Mouse (Mus musculus): Measurements from ENCODE around the gene Sorl1. TPM values are rescaled to one million over a fixed set of nuclear protein-coding genes. Genes with fewer than 3 reads are reported as not detected.

The Sorl1 gene
- polyA plus RNA-seq, 1 experiment = 58.1 TPM

- 90% methylated on average over 29 of the region's 29 CpGs for WGBS
- H3K36me3 ChIP-seq (ENCODE audit: control insufficient read depth, insufficient read depth, low read length) = no peaks in the 10 kb centered on the region
- no peaks in the 10 kb centered on the region for H3K27me3 ChIP-seq (replicated peaks; ENCODE audit: control insufficient read depth, insufficient read depth, low read length)
- DNase-seq = no peak
- TF ChIP-seq CTCF (conservative IDR thresholded peaks at IDR 0.05; ENCODE audit: insufficient read depth, insufficient read length, low read depth, low read length) (no peak), POLR2A (IDR thresholded peaks at IDR 0.05; ENCODE audit: low read depth, low read length) (no peak)
- no peak overlapping the region for H3K4me3 ChIP-seq (ENCODE audit: insufficient read depth, low read depth, low read length)
- H3K4me1 ChIP-seq (ENCODE audit: control insufficient read depth, insufficient read depth, low read length) = peaks cover 2% of the 10 kb centered on the region; the same call in 1 of the 2 replicates
- no peak overlapping the region for H3K27ac ChIP-seq (ENCODE audit: insufficient read depth, low read depth, low read length)
These were observed 42.2 kb downstream of the Sorl1 start for GRCm38 (mm10) chr9:42081681-42082530.

DNA sequence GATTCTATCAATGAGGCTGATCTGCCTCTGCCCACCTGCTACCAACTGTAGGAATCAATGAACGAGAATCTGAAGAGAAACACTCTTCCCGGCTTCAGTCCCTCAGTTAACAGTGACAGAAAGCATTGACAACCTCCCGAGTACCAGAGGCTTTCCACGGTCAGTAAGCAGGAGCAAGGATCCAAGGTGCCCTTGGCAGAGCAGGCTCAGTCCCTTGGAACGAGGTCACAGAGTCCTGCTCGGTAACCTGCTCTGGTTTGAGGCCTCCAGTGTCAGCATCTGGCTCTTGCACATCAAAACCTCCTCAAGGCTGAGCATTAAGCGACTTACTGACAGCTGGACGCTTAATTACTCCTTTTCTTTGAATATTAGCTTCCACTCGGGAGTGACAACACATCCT is 43.4 kb downstream of the Sorl1 start:
- Histone ChIP-seq H3K36me3 (ENCODE audit: control insufficient read depth, insufficient read depth, low read length) (no peaks in the 10 kb centered on the region), H3K27me3 (replicated peaks; ENCODE audit: control insufficient read depth, insufficient read depth, low read length) (no peaks in the 10 kb centered on the region), H3K4me3 (ENCODE audit: insufficient read depth, low read depth, low read length) (no peak overlapping the region), H3K27ac (ENCODE audit: insufficient read depth, low read depth, low read length) (peak overlapping the region; percentile 67), H3K4me1 (ENCODE audit: control insufficient read depth, insufficient read depth, low read length) (peaks cover 2% of the 10 kb centered on the region; the same call in 1 of the 2 replicates)
- peak; percentile 90 for DNase-seq
- WGBS = 33% methylated on average over 9 of the region's 9 CpGs
- no peak for TF ChIP-seq POLR2A (IDR thresholded peaks at IDR 0.05; ENCODE audit: low read depth, low read length)
- no peak for TF ChIP-seq CTCF (conservative IDR thresholded peaks at IDR 0.05; ENCODE audit: insufficient read depth, insufficient read length, low read depth, low read length)

- H3K27me3 ChIP-seq (replicated peaks; ENCODE audit: control insufficient read depth, insufficient read depth, low read length) = no peaks in the 10 kb centered on the region
- 86% methylated on average over 16 of the region's 16 CpGs for WGBS
- no peak for TF ChIP-seq POLR2A (IDR thresholded peaks at IDR 0.05; ENCODE audit: low read depth, low read length)
- no peak for TF ChIP-seq CTCF (conservative IDR thresholded peaks at IDR 0.05; ENCODE audit: insufficient read depth, insufficient read length, low read depth, low read length)
- H3K4me1 ChIP-seq (ENCODE audit: control insufficient read depth, insufficient read depth, low read length) = peaks cover 2% of the 10 kb centered on the region; the same call in 1 of the 2 replicates
- no peak overlapping the region for H3K4me3 ChIP-seq (ENCODE audit: insufficient read depth, low read depth, low read length)
- no peak for DNase-seq
- no peaks in the 10 kb centered on the region for H3K36me3 ChIP-seq (ENCODE audit: control insufficient read depth, insufficient read depth, low read length)
- H3K27ac ChIP-seq (ENCODE audit: insufficient read depth, low read depth, low read length) = no peak overlapping the region
These were observed 46.8 kb downstream of the Sorl1 start for GRCm38 (mm10) chr9:42077112-42077845.

- WGBS = 80% methylated on average over 10 of the region's 10 CpGs
- no peak overlapping the region for H3K4me3 ChIP-seq (ENCODE audit: insufficient read depth, low read depth, low read length)
- no peak overlapping the region for H3K27ac ChIP-seq (ENCODE audit: insufficient read depth, low read depth, low read length)
- no peak for DNase-seq
- no peaks in the 10 kb centered on the region for H3K27me3 ChIP-seq (replicated peaks; ENCODE audit: control insufficient read depth, insufficient read depth, low read length)
- no peaks in the 10 kb centered on the region for H3K36me3 ChIP-seq (ENCODE audit: control insufficient read depth, insufficient read depth, low read length)
- peaks cover 2% of the 10 kb centered on the region; the same call in 1 of the 2 replicates for H3K4me1 ChIP-seq (ENCODE audit: control insufficient read depth, insufficient read depth, low read length)
- TF ChIP-seq POLR2A (IDR thresholded peaks at IDR 0.05; ENCODE audit: low read depth, low read length) = no peak
- no peak for TF ChIP-seq CTCF (conservative IDR thresholded peaks at IDR 0.05; ENCODE audit: insufficient read depth, insufficient read length, low read depth, low read length)
These were observed 47.7 kb downstream of the Sorl1 start for GRCm38 (mm10) chr9:42076256-42076849.

DNA sequence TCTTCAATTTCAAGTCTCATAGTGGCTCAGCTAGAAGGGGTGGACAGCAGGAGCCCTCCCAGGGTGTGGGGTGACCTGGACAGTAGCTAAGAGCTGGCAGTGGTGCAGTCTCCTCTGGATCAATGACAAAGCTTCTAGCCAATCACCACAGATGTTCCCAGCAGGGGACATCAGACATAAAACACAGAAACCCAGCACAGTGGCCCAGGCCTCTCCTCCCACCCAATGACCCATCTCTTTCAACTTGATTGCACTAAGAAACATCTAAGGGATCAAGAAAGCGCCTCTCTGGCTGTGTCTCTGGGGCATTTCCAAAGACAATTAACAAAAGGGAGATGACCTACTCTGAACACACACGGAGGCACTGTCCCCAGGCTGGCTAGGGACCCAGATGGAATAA is 48.9 kb downstream of the Sorl1 start:
- DNase-seq = no peak
- no peak for TF ChIP-seq POLR2A (IDR thresholded peaks at IDR 0.05; ENCODE audit: low read depth, low read length)
- no peak for TF ChIP-seq CTCF (conservative IDR thresholded peaks at IDR 0.05; ENCODE audit: insufficient read depth, insufficient read length, low read depth, low read length)
- no peaks in the 10 kb centered on the region for H3K4me1 ChIP-seq (ENCODE audit: control insufficient read depth, insufficient read depth, low read length)
- 68% methylated on average over 2 of the region's 2 CpGs for WGBS
- no peak overlapping the region for H3K4me3 ChIP-seq (ENCODE audit: insufficient read depth, low read depth, low read length)
- H3K27ac ChIP-seq (ENCODE audit: insufficient read depth, low read depth, low read length) = no peak overlapping the region
- H3K27me3 ChIP-seq (replicated peaks; ENCODE audit: control insufficient read depth, insufficient read depth, low read length) = no peaks in the 10 kb centered on the region
- H3K36me3 ChIP-seq (ENCODE audit: control insufficient read depth, insufficient read depth, low read length) = no peaks in the 10 kb centered on the region

DNA sequence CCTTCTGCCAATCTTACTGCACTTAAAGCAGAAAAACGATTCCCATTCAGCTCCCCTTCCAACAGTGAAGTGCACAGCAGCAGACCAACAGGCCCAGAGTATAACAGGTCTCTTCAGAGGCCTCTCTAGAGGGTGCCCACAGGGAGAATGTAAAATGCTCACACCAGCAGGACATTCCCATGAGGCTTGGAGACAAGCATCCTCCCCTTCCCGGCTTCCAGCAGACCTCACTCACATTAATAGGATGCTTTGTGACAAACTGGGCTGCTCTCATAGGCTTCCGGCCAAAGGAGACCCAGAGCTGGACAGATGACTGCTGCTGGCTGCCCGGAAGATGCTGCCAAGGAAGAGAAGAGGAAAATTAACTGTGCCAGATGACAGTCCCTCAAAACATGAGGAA is 52.1 kb downstream of the Sorl1 start:
- no peak overlapping the region for H3K27ac ChIP-seq (ENCODE audit: insufficient read depth, low read depth, low read length)
- no peak overlapping the region for H3K4me3 ChIP-seq (ENCODE audit: insufficient read depth, low read depth, low read length)
- DNase-seq = no peak
- no peaks in the 10 kb centered on the region for H3K36me3 ChIP-seq (ENCODE audit: control insufficient read depth, insufficient read depth, low read length)
- WGBS = 55% methylated on average over 4 of the region's 4 CpGs
- TF ChIP-seq CTCF (conservative IDR thresholded peaks at IDR 0.05; ENCODE audit: insufficient read depth, insufficient read length, low read depth, low read length) = no peak
- TF ChIP-seq POLR2A (IDR thresholded peaks at IDR 0.05; ENCODE audit: low read depth, low read length) = no peak
- no peaks in the 10 kb centered on the region for H3K27me3 ChIP-seq (replicated peaks; ENCODE audit: control insufficient read depth, insufficient read depth, low read length)
- no peaks in the 10 kb centered on the region for H3K4me1 ChIP-seq (ENCODE audit: control insufficient read depth, insufficient read depth, low read length)

DNA sequence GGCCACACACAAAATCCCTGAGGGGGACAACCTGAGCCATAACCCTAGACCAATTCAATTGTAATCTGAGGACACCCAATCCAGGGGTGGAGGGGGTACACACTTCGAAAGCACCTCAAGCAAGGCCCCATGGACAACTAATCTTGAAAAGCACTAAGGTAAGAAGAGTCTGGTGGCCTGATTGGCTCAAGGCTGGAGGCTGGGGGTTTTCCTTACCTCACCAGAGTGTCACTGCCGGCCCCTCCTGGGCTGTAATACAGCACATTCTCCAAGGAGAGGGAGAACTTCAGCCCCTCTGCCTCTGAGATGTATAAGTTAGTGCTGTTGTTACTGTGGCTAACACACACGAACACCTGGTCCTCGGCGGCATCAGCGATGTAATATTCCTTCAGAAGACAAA is 53.2 kb downstream of the Sorl1 start:
- TF ChIP-seq POLR2A (IDR thresholded peaks at IDR 0.05; ENCODE audit: low read depth, low read length) (no peak), CTCF (conservative IDR thresholded peaks at IDR 0.05; ENCODE audit: insufficient read depth, insufficient read length, low read depth, low read length) (no peak)
- 89% methylated on average over 6 of the region's 6 CpGs for whole genome bisulfite sequencing
- H3K36me3 ChIP-seq (ENCODE audit: control insufficient read depth, insufficient read depth, low read length) = no peaks in the 10 kb centered on the region
- no peaks in the 10 kb centered on the region for H3K27me3 ChIP-seq (replicated peaks; ENCODE audit: control insufficient read depth, insufficient read depth, low read length)
- no peaks in the 10 kb centered on the region for H3K4me1 ChIP-seq (ENCODE audit: control insufficient read depth, insufficient read depth, low read length)
- no peak for DNase-seq
- H3K27ac ChIP-seq (ENCODE audit: insufficient read depth, low read depth, low read length) = no peak overlapping the region
- H3K4me3 ChIP-seq (ENCODE audit: insufficient read depth, low read depth, low read length) = no peak overlapping the region

Measured in kidney, adult 2 months (tissue).